In genomic region chr8:121973906-121974305, GRCm38 (mm10) we compare ENCODE assay signal across 34 mouse cellular contexts. TPM values are rescaled to one million over a fixed set of nuclear protein-coding genes. Genes with fewer than 3 reads are reported as not detected.
A peak's percentile ranks its signal among the peaks of the same experiment; 100 is the strongest.
DNase-seq lines count a peak whose midpoint lies in the region; ATAC-seq and TF ChIP-seq lines count a peak whose summit lies in the region.
"Had no signal": no experiment of that assay in that cellular context is flagged by ENCODE, and none has a peak within 500 bp of the region (broad histone marks: within the 10 kb centered on the region; RNA-seq: fewer than 3 reads in every experiment).

No protein-coding gene starts in this region.

- peaks cover 49 to 60% of the 10 kb centered on the region in 2 experiments for H3K36me3 ChIP-seq in CH12.LX (replicated peaks in 1 of 2; ENCODE audit: control insufficient read depth in 1 of 2, insufficient read depth in 1 of 2, low read length in 1 of 2)
- peaks cover 49% of the 10 kb centered on the region for H3K36me3 ChIP-seq in hindbrain, embryonic 12.5 days

- no peak overlapping the region for H3K4me3 ChIP-seq in CH12.LX (replicated peaks in 1 of 3; ENCODE audit: low read depth in 2 of 3, low read length in 2 of 3, poor library complexity in 1 of 3)
- no peak overlapping the region for H3K4me3 ChIP-seq in hindbrain, embryonic 12.5 days
- H3K4me3 ChIP-seq: embryonic facial prominence, embryonic 10.5 days; embryonic facial prominence, embryonic 13.5 days; forebrain, embryonic 10.5 days; hindbrain, embryonic 15.5 days had no signal

- no peak for TF ChIP-seq POLR2A in CH12.LX (IDR thresholded peaks at IDR 0.05; ENCODE audit: low read depth, low read length)

- WGBS in hindbrain, embryonic 12.5 days: 91% methylated on average over 28 of the region's 28 CpGs

- TF ChIP-seq CTCF in CH12.LX (conservative IDR thresholded peaks at IDR 0.05 in 1 of 2, IDR thresholded peaks at IDR 0.05 in 1 of 2; ENCODE audit: low read depth in 2 of 2, low read length in 2 of 2): no peak

- peak; percentile 55; the same call in 1 of the 2 replicates for TF ChIP-seq EP300 in CH12.LX (IDR thresholded peaks at IDR 0.05; ENCODE audit: low read length)

- no peaks in the 10 kb centered on the region for H3K27me3 ChIP-seq in CH12.LX (replicated peaks)
- H3K27me3 ChIP-seq in hindbrain, embryonic 12.5 days: no peaks in the 10 kb centered on the region
- H3K27me3 ChIP-seq: embryonic facial prominence, embryonic 13.5 days; hindbrain, embryonic 15.5 days had no signal

- H3K9me3 ChIP-seq in CH12.LX (replicated peaks; ENCODE audit: low read length): no peaks in the 10 kb centered on the region
- no peaks in the 10 kb centered on the region for H3K9me3 ChIP-seq in hindbrain, embryonic 12.5 days (replicated peaks)
- H3K9me3 ChIP-seq: embryonic facial prominence, embryonic 10.5 days; embryonic facial prominence, embryonic 13.5 days; forebrain, embryonic 10.5 days; hindbrain, embryonic 15.5 days had no signal

- peaks cover 11 to 37% of the 10 kb centered on the region in 2 experiments for H3K4me1 ChIP-seq in CH12.LX (ENCODE audit: control insufficient read depth in 1 of 2, insufficient read depth in 2 of 2)
- peaks cover 13% of the 10 kb centered on the region for H3K4me1 ChIP-seq in hindbrain, embryonic 12.5 days

- in situ Hi-C loops in CH12.LX (cut with MboI; ENCODE audit: low pct_ligation_motif_present, low pct_unique_long_range_greater_than_20kb, low sequenced_read_pairs): loop anchor here (10.0 kb wide), 1 partner anchor 291 kb away; no protein-coding TSS in a partner anchor

- H3K9ac ChIP-seq in CH12.LX (ENCODE audit: insufficient read depth, low read depth): no peak overlapping the region
- H3K9ac ChIP-seq in hindbrain, embryonic 12.5 days: no peak overlapping the region
- H3K9ac ChIP-seq: embryonic facial prominence, embryonic 13.5 days; forebrain, postnatal 0 days; hindbrain, embryonic 15.5 days had no signal

- H3K27ac ChIP-seq in CH12.LX (ENCODE audit: insufficient read depth, low read depth): no peak overlapping the region
- H3K27ac ChIP-seq in hindbrain, embryonic 12.5 days: no peak overlapping the region
- H3K27ac ChIP-seq: embryonic facial prominence, embryonic 10.5 days; embryonic facial prominence, embryonic 13.5 days; forebrain, embryonic 10.5 days; hindbrain, embryonic 15.5 days had no signal

- no peak for TF ChIP-seq RAD21 in CH12.LX (IDR thresholded peaks at IDR 0.05; ENCODE audit: low read depth, low read length)

- intact Hi-C loops in heart, postnatal 36 days (cut with DNase I): no loop called here

- no peak overlapping the region for H3K4me2 ChIP-seq in CH12.LX (ENCODE audit: insufficient read depth, low read depth, poor library complexity, severe bottlenecking)
- H3K4me2 ChIP-seq in hindbrain, embryonic 12.5 days (replicated peaks): no peak overlapping the region
- H3K4me2 ChIP-seq: embryonic facial prominence, embryonic 13.5 days; heart, embryonic 11.5 days; hindbrain, embryonic 15.5 days had no signal

- DNase-seq in CH12.LX (ENCODE audit: extremely low read depth): no peak
- DNase-seq in brain, adult 2 months (ENCODE audit: low read depth, low spot score): peak; percentile 48
- no peak for DNase-seq in heart, postnatal 36 days
- DNase-seq in right cerebral cortex, postnatal 14 days: no peak
- DNase-seq: adrenal gland, adult 8-10 months; adrenal gland, postnatal 25 days; B cell, adult 2 months; cerebellum, adult 11 months; cerebellum, adult 2 months; cerebellum, adult 9-11 months; cerebellum, postnatal 25 days; embryo, embryonic 11 days; forebrain, postnatal 0 days; gastrocnemius, postnatal 10 days; gastrocnemius, postnatal 36 days; heart, adult 11 months; heart, postnatal 4 days; kidney, adult 2 months had no signal

- no peaks in the 10 kb centered on the region; the same call in 1 of the 2 replicates for H3K79me2 ChIP-seq in CH12.LX (replicated peaks; ENCODE audit: control insufficient read depth, extremely low read depth, insufficient read depth, poor library complexity, severe bottlenecking)

- ATAC-seq in granulocyte monocyte progenitor cell, adult 5-6 weeks (replicated peaks; ENCODE audit: poor library complexity, severe bottlenecking): peak; percentile 72
- ATAC-seq in hindbrain, embryonic 12.5 days (ENCODE audit: low FRiP score): no peak
- ATAC-seq: activated CD4-positive, CD25-positive, alpha-beta regulatory T cell, adult 4 months; forebrain, embryonic 14.5 days; forebrain, postnatal 0 days; intestine, postnatal 0 days had no signal

- dilution Hi-C loops in CH12.LX (cut with MboI; ENCODE audit: extremely low pct_ligation_motif_present, extremely low pct_unique_long_range_greater_than_20kb, low sequenced_read_pairs): no loop called here

TF ChIP-seq in CH12.LX, 34 proteins besides CTCF, POLR2A, EP300 and RAD21:
- TF ChIP-seq PAX5 (IDR thresholded peaks at IDR 0.05; ENCODE audit: low read length): no peak
- peak; percentile 33; the same call in 1 of the 2 replicates for TF ChIP-seq IRF4 (IDR thresholded peaks at IDR 0.05; ENCODE audit: low read depth, low read length)
- 0 out of 2 replicates have a peak, but pooled peaks have one; percentile 19 for TF ChIP-seq TBP (conservative IDR thresholded peaks at IDR 0.05; ENCODE audit: low read depth, low read length)

RNA-seq across cellular contexts. Expression of gene Banp, which starts 24.4 kb away (rescaled TPM):
- total RNA-seq in CH12.LX (2012; rRNA removed): 29.1 and 34.2 TPM in 2 replicates
- 20.9 and 25.7 TPM in 2 replicates for total RNA-seq in CH12.LX (2014; rRNA removed)
- polyA plus RNA-seq in CH12.LX (2012; ENCODE audit: insufficient read length, low read depth): 13.2 and 14.9 TPM in 2 replicates
- total RNA-seq in granulocyte monocyte progenitor cell, adult 5-6 weeks (2014; fragmentation: Nextera tagmentation): 12.9 and 16.4 TPM in 2 replicates
- 19.3 and 31.1 TPM in 2 replicates for total RNA-seq in granulocyte monocyte progenitor cell, adult 5-6 weeks (2017)
- 10 to 100 TPM in 1 of 2 experiments, 1 to 10 TPM in 1; 8.5 to 19.2 TPM for total RNA-seq in heart, postnatal 36 days (2021)
- 48.3 and 57.3 TPM in 2 replicates for polyA plus RNA-seq in hindbrain, embryonic 12.5 days (2016; fragmentation: Nextera tagmentation; extraction: Ambion mirVana)

RNA-seq across cellular contexts. Expression of gene Car5a, which starts 29.2 kb away (rescaled TPM):
- total RNA-seq in CH12.LX (2012; rRNA removed): 3.1 and 9.7 TPM in 2 replicates
- total RNA-seq in CH12.LX (2014; rRNA removed): not detected in 2 replicates
- 0.90 and 1.6 TPM in 2 replicates for polyA plus RNA-seq in CH12.LX (2012; ENCODE audit: insufficient read length, low read depth)
- total RNA-seq in granulocyte monocyte progenitor cell, adult 5-6 weeks (2014; fragmentation: Nextera tagmentation): not detected in 2 replicates
- not detected in 2 replicates for total RNA-seq in granulocyte monocyte progenitor cell, adult 5-6 weeks (2017)
- total RNA-seq in heart, postnatal 36 days (2021): not detected
- polyA plus RNA-seq in hindbrain, embryonic 12.5 days (2016; fragmentation: Nextera tagmentation; extraction: Ambion mirVana): 0.18 TPM in 1 of 2 replicates, not detected in the other
- total RNA-seq: adrenal gland, adult 8-10 months; adrenal gland, postnatal 25 days; forebrain, postnatal 0 days; gastrocnemius, adult 18-20 months; gastrocnemius, postnatal 10 days; gastrocnemius, postnatal 36 days; heart, postnatal 4 days; MEL had no signal
- polyA plus RNA-seq: embryonic facial prominence, embryonic 10.5 days; embryonic facial prominence, embryonic 13.5 days; forebrain, embryonic 10.5 days; heart, embryonic 11.5 days; heart, embryonic 14.5 days; heart, postnatal 0 days; hindbrain, embryonic 11.5 days; intestine, embryonic 14.5 days had no signal
